Mouse (Mus musculus): ENCODE measurements at regions not wholly inside any gene's neighbourhood (a gene's known extent, or its start where the extent isn't known, plus 50 kb on each side); places are given as distances from the start of the nearest gene placed in this dataset.
"Not testable (repeated sequence)": the region's sequence is repeated elsewhere in the genome, so short reads cannot be mapped to it uniquely, and the experiment has no call there.

DNA sequence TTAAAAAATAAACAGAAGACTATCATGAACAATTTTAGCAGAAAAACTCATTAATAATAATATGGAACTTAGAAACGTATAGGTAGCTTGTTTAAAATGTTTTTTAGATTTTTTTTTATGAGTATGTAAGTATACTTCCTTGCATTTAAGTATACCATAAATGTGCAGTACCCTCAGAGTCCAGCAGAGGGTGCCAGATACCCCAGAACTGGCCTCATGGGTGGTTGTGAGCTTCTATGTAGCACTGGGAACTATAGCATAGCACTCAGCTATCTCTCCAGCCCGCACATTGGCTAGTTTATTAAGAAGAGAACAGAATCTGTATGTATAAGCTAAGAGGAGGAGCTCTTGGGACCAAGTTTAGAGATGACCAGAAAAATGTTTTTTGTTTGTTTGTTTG lies 306.7 kb upstream of the Pdzrn3 start:
- no peaks in the 10 kb centered on the region for H3K9me3 ChIP-seq (ENCODE audit: control insufficient read depth, low read depth, low read length)
- H3K4me3 ChIP-seq (ENCODE audit: low read depth, low read length): no peak overlapping the region
- no peaks in the 10 kb centered on the region for H3K4me1 ChIP-seq (ENCODE audit: control insufficient read depth, insufficient read depth, low read length)
- no peak overlapping the region for H3K27ac ChIP-seq (ENCODE audit: low read length)
- WGBS: 77% methylated on average over 2 of the region's 2 CpGs
- ATAC-seq (ENCODE audit: insufficient number of reproducible peaks, insufficient read depth, low FRiP score, low read depth): no peak
- no peak overlapping the region for H3K4me2 ChIP-seq (replicated peaks; ENCODE audit: low read depth, low read length)
- no peaks in the 10 kb centered on the region for H3K36me3 ChIP-seq (ENCODE audit: control insufficient read depth, insufficient read depth, low read length)
- H3K27me3 ChIP-seq (ENCODE audit: control insufficient read depth, insufficient read depth, low read length): no peaks in the 10 kb centered on the region
- H3K9ac ChIP-seq (replicated peaks; ENCODE audit: low read depth, low read length): no peak overlapping the region

DNA sequence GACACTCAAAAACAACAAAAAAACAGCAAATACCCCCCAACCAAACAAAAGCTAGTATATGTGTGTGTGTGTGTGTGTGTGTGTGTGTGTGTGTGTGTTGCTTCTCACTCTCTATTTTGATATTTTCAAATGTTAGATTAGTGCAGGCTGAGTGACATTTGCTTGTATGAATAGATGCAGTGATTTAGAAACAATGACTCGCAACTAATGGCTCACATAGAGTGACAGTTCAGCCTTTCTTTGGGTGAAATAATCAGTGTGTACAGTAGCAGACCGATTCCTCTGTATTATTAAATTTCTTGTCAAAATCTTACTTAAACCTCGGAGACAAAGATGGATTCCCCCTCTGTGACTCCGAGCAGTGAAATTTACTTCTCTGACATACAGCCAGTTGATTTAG lies 297.1 kb upstream of the Pdzrn3 start:
- no peak for ATAC-seq (ENCODE audit: insufficient number of reproducible peaks, insufficient read depth, low FRiP score, low read depth)
- 65% methylated on average over 4 of the region's 4 CpGs for WGBS

DNA sequence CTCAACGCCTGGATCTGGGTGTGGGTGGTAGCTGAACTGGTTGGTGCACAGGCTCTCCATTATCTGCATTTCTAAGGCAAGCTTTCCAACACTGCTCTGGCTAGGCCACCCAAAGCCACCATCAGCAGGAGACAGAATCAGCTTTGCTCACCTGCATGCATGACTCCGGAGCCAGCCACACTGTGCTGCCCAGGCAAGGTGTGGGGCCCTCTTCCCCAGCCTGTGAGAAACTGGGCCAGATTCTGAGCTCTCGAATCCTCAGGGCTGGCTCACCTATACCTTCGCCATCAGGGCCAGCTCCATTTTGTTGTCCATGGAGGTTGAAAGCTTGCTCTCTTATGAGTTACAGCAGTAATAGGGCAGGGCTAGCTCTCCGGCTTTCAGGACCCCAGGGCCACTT lies 293.1 kb upstream of the Pdzrn3 start:
- Histone ChIP-seq H3K27me3 (ENCODE audit: control insufficient read depth, insufficient read depth, low read length) (no peaks in the 10 kb centered on the region), H3K27ac (ENCODE audit: low read length) (no peak overlapping the region), H3K9me3 (ENCODE audit: control insufficient read depth, low read depth, low read length) (no peaks in the 10 kb centered on the region), H3K4me2 (replicated peaks; ENCODE audit: low read depth, low read length) (no peak overlapping the region), H3K9ac (replicated peaks; ENCODE audit: low read depth, low read length) (no peak overlapping the region), H3K4me1 (ENCODE audit: control insufficient read depth, insufficient read depth, low read length) (no peaks in the 10 kb centered on the region), H3K4me3 (ENCODE audit: low read depth, low read length) (no peak overlapping the region), H3K36me3 (ENCODE audit: control insufficient read depth, insufficient read depth, low read length) (no peaks in the 10 kb centered on the region)
- ATAC-seq (ENCODE audit: insufficient number of reproducible peaks, insufficient read depth, low FRiP score, low read depth): no peak
- WGBS: 54% methylated on average over 5 of the region's 5 CpGs

More for the DNA sequence above, 297.1 kb upstream of the Pdzrn3 start:
- Histone ChIP-seq H3K9me3 (ENCODE audit: control insufficient read depth, low read depth, low read length) (no peaks in the 10 kb centered on the region), H3K4me3 (ENCODE audit: low read depth, low read length) (no peak overlapping the region), H3K36me3 (ENCODE audit: control insufficient read depth, insufficient read depth, low read length) (no peaks in the 10 kb centered on the region), H3K27ac (ENCODE audit: low read length) (no peak overlapping the region), H3K27me3 (ENCODE audit: control insufficient read depth, insufficient read depth, low read length) (no peaks in the 10 kb centered on the region), H3K4me1 (ENCODE audit: control insufficient read depth, insufficient read depth, low read length) (no peaks in the 10 kb centered on the region), H3K4me2 (replicated peaks; ENCODE audit: low read depth, low read length) (no peak overlapping the region), H3K9ac (replicated peaks; ENCODE audit: low read depth, low read length) (no peak overlapping the region)

DNA sequence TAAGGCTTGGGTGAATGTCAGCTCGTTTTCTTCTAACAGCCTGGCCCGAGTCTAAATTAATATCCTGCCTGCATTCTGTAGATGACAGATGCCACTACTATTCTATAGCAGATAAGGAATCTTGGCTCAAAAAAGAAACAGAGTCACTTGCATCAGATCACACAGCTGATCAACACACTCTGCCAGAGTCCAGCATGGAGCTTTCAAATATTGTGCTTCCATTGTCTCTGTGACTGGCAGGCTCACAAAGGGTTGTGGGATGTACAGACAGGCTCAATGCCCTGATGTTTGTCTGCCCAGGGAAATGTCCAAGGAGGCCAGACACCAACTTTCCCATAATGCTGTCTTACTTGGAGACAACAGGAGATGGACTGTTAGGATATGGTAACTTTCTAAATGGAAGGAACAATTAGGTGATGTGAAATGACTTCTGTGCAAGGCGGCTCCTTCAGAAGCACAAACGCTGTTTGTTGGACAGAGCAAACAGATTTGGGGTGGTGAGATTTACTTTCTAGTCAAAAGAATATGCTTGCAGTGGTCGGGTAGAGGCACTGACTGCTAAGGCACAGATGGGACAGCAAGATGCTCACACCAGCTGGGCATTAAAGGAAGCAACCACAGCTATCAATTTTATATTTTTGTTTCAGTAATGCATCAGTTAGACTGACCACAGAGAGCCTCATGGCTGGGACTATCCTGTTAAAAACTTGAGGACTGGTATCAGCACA lies 291.6 kb upstream of the Pdzrn3 start:
- no peaks in the 10 kb centered on the region for H3K27me3 ChIP-seq (ENCODE audit: control insufficient read depth, insufficient read depth, low read length)
- no peaks in the 10 kb centered on the region for H3K9me3 ChIP-seq (ENCODE audit: control insufficient read depth, low read depth, low read length)
- ATAC-seq (ENCODE audit: insufficient number of reproducible peaks, insufficient read depth, low FRiP score, low read depth): no peak
- H3K36me3 ChIP-seq (ENCODE audit: control insufficient read depth, insufficient read depth, low read length): no peaks in the 10 kb centered on the region
- no peaks in the 10 kb centered on the region for H3K4me1 ChIP-seq (ENCODE audit: control insufficient read depth, insufficient read depth, low read length)
- H3K4me3 ChIP-seq (ENCODE audit: low read depth, low read length): no peak overlapping the region
- 62% methylated on average over 5 of the region's 5 CpGs for WGBS
- H3K4me2 ChIP-seq (replicated peaks; ENCODE audit: low read depth, low read length): no peak overlapping the region
- no peak overlapping the region for H3K27ac ChIP-seq (ENCODE audit: low read length)
- no peak overlapping the region for H3K9ac ChIP-seq (replicated peaks; ENCODE audit: low read depth, low read length)

DNA sequence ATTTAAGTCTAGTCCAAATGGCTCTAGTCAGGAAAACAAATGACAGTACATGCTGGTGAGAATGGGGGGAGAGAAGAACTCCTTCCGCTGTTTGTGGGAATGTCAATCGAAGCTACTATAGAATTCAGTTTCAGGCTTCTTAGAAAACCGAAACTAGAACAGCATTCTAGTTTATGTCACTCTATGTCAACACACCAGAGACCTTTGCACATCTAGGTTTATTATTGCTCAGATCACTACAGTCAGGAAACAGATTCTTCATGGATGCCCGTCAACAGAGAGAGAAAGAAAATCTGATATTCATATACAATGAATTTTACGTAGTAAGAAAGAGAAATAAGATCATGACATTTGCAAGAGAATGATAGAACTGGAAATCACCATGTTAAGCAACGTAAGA lies 276.7 kb upstream of the Pdzrn3 start:
- Histone ChIP-seq H3K27me3 (ENCODE audit: control insufficient read depth, insufficient read depth, low read length) (no peaks in the 10 kb centered on the region), H3K4me3 (ENCODE audit: low read depth, low read length) (no peak overlapping the region), H3K27ac (ENCODE audit: low read length) (no peak overlapping the region), H3K4me1 (ENCODE audit: control insufficient read depth, insufficient read depth, low read length) (no peaks in the 10 kb centered on the region), H3K9ac (replicated peaks; ENCODE audit: low read depth, low read length) (no peak overlapping the region), H3K4me2 (replicated peaks; ENCODE audit: low read depth, low read length) (no peak overlapping the region), H3K36me3 (ENCODE audit: control insufficient read depth, insufficient read depth, low read length) (no peaks in the 10 kb centered on the region), H3K9me3 (ENCODE audit: control insufficient read depth, low read depth, low read length) (no peaks in the 10 kb centered on the region)
- WGBS: 75% methylated on average over 6 of the region's 6 CpGs
- no peak for ATAC-seq (ENCODE audit: insufficient number of reproducible peaks, insufficient read depth, low FRiP score, low read depth)

DNA sequence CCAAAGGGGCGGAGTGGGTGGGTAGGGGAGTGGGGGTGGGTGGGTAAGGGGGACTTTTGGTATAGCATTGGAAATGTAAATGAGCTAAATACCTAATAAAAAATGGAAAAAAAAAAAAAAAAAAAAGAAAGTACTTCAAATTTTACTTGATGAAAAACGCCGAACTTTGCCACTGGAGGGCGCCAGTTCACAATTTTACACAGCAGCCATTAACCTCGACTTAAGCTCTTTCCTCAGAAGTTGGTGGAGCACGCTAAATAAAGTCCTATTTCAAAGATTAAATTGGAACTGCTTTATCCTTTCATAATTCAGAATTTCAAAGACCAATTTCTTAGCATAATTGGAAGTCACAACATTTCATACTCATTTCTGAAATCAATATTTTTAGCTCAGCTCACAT lies 272.7 kb upstream of the Pdzrn3 start:
- not testable (repeated sequence) for ATAC-seq (ENCODE audit: insufficient number of reproducible peaks, insufficient read depth, low FRiP score, low read depth); H3K27ac ChIP-seq (ENCODE audit: low read length); H3K4me3 ChIP-seq (ENCODE audit: low read depth, low read length); H3K36me3 ChIP-seq (ENCODE audit: control insufficient read depth, insufficient read depth, low read length); H3K9ac ChIP-seq (replicated peaks; ENCODE audit: low read depth, low read length); H3K27me3 ChIP-seq (ENCODE audit: control insufficient read depth, insufficient read depth, low read length); H3K9me3 ChIP-seq (ENCODE audit: control insufficient read depth, low read depth, low read length); H3K4me1 ChIP-seq (ENCODE audit: control insufficient read depth, insufficient read depth, low read length); H3K4me2 ChIP-seq (replicated peaks; ENCODE audit: low read depth, low read length)
- WGBS: 11% methylated on average over 5 of the region's 6 CpGs

DNA sequence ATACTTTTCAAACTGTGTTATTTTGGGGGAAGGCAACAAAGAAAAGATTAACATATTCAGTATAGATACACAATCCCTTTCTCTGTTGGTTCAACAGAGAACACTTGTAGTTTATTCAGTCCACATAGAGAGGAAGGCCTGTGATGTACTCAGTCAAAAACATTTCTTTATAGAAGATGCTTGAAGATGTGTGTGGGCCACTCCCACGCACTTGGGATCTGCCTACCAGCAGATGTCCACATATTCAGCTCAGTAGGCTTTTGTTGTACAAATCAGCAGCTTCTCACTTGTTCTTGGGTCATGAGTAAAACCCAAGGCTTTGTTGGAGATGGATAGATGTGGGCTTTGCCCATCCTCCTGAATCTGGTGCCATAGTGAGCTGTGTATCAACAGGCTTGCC lies 239.6 kb upstream of the Pdzrn3 start:
- Histone ChIP-seq H3K4me3 (ENCODE audit: low read depth, low read length) (no peak overlapping the region), H3K4me1 (ENCODE audit: control insufficient read depth, insufficient read depth, low read length) (no peaks in the 10 kb centered on the region), H3K27me3 (ENCODE audit: control insufficient read depth, insufficient read depth, low read length) (no peaks in the 10 kb centered on the region), H3K9ac (replicated peaks; ENCODE audit: low read depth, low read length) (no peak overlapping the region), H3K36me3 (ENCODE audit: control insufficient read depth, insufficient read depth, low read length) (no peaks in the 10 kb centered on the region), H3K9me3 (ENCODE audit: control insufficient read depth, low read depth, low read length) (no peaks in the 10 kb centered on the region), H3K4me2 (replicated peaks; ENCODE audit: low read depth, low read length) (no peak overlapping the region), H3K27ac (ENCODE audit: low read length) (no peak overlapping the region)
- no peak for ATAC-seq (ENCODE audit: insufficient number of reproducible peaks, insufficient read depth, low FRiP score, low read depth)
- WGBS: 60% methylated on average over 1 of the region's 1 CpGs

DNA sequence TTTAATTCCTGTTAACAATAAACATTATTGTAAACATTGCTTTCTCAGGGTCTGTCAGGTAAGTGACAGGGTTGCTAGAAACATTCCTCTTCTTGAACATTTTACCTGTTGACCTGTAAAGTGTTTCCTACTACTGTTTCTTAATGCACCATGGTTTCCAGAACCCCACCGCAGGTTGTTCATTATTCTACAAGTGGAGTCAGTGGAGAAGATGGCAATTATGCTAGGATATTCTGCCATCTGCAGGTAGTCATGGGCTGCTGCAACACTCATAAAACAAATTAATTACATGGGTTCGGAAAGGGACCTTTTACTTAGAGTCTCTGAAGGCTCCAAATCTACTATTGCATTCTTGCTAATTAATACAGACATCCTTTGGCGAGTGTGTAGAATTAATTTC lies 239.1 kb upstream of the Pdzrn3 start:
- H3K27ac ChIP-seq (ENCODE audit: low read length): no peak overlapping the region
- H3K27me3 ChIP-seq (ENCODE audit: control insufficient read depth, insufficient read depth, low read length): no peaks in the 10 kb centered on the region
- H3K36me3 ChIP-seq (ENCODE audit: control insufficient read depth, insufficient read depth, low read length): no peaks in the 10 kb centered on the region
- H3K9me3 ChIP-seq (ENCODE audit: control insufficient read depth, low read depth, low read length): no peaks in the 10 kb centered on the region
- no peak overlapping the region for H3K4me3 ChIP-seq (ENCODE audit: low read depth, low read length)
- no peak for ATAC-seq (ENCODE audit: insufficient number of reproducible peaks, insufficient read depth, low FRiP score, low read depth)
- no peaks in the 10 kb centered on the region for H3K4me1 ChIP-seq (ENCODE audit: control insufficient read depth, insufficient read depth, low read length)
- no peak overlapping the region for H3K9ac ChIP-seq (replicated peaks; ENCODE audit: low read depth, low read length)
- WGBS: 34% methylated on average over 3 of the region's 3 CpGs
- no peak overlapping the region for H3K4me2 ChIP-seq (replicated peaks; ENCODE audit: low read depth, low read length)

DNA sequence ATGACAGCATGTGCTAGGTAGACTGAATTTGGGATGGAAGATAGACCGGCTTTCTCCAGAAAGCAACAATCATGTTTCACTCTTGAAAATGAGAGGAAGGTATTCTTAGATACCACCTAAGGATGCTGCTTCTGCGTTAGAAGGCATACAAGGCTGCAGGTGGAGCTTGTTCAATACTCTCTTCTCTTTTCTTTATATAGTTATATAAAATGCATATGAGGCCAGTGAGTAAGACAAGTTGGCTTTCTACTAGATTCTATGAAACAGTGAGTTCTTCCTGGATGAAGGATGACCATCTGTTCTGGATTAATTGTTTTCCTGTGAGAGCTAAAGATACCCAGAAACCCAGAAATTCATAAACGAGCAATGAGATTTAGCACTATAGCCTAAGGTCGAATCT lies 231.3 kb upstream of the Pdzrn3 start:
- no peak overlapping the region for H3K9ac ChIP-seq (replicated peaks; ENCODE audit: low read depth, low read length)
- H3K4me1 ChIP-seq (ENCODE audit: control insufficient read depth, insufficient read depth, low read length): no peaks in the 10 kb centered on the region
- no peak overlapping the region for H3K4me3 ChIP-seq (ENCODE audit: low read depth, low read length)
- H3K9me3 ChIP-seq (ENCODE audit: control insufficient read depth, low read depth, low read length): no peaks in the 10 kb centered on the region
- H3K27ac ChIP-seq (ENCODE audit: low read length): no peak overlapping the region
- 87% methylated on average over 4 of the region's 4 CpGs for WGBS
- ATAC-seq (ENCODE audit: insufficient number of reproducible peaks, insufficient read depth, low FRiP score, low read depth): no peak
- H3K27me3 ChIP-seq (ENCODE audit: control insufficient read depth, insufficient read depth, low read length): no peaks in the 10 kb centered on the region
- H3K4me2 ChIP-seq (replicated peaks; ENCODE audit: low read depth, low read length): no peak overlapping the region
- no peaks in the 10 kb centered on the region for H3K36me3 ChIP-seq (ENCODE audit: control insufficient read depth, insufficient read depth, low read length)
